Mouse (Mus musculus) lung, postnatal 4 days (tissue): ENCODE data around the gene Lyg2.

Experiments used
- DNase-seq, 2 experiments: peaks; one replicate each; pipeline ENCODE4 v3.0.0; 2021

Gene Lyg2

DNA sequence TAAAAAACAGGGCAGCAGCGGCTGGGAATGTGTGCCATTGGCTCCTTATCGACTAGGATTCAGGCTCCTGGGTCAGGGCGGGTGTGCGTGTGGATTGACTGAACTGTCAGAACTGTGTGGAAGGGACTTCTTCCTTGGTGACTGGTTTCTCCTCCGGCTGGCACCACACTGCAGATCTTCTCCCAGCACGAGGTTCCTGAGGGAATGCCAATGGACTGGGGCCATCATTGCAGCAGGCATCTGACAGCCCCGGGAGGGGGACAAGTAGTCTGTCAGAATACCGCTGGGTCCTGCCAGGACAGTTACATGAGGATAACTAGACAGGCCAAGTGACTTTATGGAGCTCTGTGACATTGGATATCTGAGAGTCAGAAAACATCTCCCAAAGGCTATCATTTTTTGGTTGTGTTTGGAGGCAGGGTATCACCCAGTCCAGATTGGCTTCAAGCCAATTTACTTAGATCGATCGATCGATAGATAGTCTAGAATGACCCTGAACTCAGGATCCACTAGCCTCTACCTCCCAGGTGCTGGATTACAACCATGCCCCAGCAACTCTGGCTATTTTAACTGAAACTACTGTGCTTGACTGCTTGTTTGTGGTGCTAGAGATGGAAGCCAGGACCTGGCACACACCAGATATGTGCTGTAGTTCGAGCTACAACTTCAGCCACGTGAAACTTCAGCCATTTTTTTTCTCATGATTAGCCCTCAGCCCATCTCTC is 38.4 kb downstream of the Lyg2 start:
- no peak for DNase-seq

- DNase-seq = no peak
These were observed 43.1 kb downstream of the Lyg2 start for GRCm38 (mm10) chr1:37873157-37873556.

- DNase-seq = peak; percentile 85 to 88
These were observed 43.9 kb downstream of the Lyg2 start for GRCm38 (mm10) chr1:37872131-37873067.

- peak; percentile 48 to 72 for DNase-seq
These were observed 44.6 kb downstream of the Lyg2 start, which contains the start of gene Lipt1 for GRCm38 (mm10) chr1:37871704-37872103. Gene Lipt1, plus strand, starts transcription at chr1:37871738.

DNA sequence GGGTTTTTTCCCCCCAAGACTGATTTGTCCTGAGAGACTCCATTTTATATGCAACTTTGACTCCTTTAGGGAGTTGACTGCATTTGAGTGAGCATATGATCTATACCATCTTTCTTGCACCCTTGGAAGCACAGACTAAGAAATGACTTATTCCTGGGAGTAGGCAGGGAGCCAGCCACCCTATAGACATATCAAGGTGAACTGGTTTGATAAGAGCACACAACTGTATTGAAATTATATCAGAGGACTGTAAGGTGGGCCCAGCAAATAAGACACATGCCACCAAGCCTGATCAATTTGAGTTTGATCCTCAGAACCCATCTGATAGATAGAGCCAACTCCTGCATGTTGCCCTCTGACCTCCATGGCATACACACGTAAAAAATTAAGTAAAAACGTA is 46.9 kb downstream of the Lyg2 start:
- DNase-seq = no peak

DNA sequence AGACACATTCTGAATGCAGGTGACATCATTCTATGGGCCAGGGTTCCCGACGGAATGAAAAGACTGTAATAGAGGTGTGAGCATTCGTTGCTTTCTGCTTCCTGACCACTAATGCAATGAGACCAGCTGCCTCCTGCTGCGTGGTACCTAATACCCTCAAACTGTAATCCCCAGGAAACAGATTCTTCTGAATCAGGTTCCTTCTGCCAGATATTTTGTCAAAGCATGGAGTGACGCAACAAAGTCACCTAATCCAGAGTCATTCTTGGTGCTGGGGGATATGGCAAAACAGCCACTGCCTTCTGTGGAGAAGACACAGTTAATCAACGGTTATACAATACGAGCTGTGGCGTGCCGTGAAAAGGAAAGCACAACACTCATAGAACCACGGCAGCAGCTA is 47.7 kb downstream of the Lyg2 start:
- no peak for DNase-seq

GRCm38 (mm10) chr1:37867684-37868322 is 48.5 kb downstream of the Lyg2 start:
- no peak for DNase-seq

DNA sequence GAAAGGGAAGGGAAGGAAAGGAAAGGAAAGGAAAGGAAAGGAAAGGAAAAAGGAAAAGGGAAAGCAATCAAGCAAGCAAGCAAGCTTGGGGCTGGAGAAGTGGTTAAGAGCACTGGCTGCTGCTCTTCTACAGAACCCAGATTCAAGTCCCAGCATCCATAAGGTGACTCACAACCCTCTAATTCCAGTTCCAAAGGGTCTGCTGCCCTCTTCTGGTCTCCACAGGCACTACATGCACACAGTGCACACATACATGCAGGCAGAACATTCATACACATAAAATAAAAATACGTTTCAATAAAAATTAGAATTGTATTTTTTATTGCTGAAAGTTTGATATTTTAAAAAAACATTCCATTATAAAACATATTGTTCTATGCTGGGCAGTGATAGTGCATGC is 49.2 kb downstream of the Lyg2 start:
- DNase-seq = peak; percentile 39 to 64

DNA sequence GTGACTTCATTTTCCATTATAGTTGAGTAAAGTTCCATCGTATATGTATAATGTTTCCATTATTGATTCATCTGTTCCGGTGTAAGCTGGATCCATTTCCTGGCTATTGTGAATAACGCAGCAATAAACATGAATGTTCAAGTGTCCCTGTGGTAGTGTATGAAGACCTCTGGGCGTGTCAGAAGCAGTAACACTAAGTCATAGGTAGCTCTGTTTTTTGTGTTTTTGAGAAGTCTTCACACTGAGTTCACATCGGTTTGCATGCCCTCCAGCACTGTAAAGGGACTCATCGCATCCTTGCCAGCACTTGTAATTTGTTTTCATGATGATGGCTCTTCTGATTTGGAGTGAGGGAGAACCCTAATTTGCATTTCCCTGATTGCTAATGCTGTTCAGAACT is 50.0 kb downstream of the Lyg2 start, which contains the start of gene Tsga10:
TSS of gene Tsga10 (minus strand) at position 144 of the 400 bp plus-strand sequence.
- DNase-seq = no peak

DNA sequence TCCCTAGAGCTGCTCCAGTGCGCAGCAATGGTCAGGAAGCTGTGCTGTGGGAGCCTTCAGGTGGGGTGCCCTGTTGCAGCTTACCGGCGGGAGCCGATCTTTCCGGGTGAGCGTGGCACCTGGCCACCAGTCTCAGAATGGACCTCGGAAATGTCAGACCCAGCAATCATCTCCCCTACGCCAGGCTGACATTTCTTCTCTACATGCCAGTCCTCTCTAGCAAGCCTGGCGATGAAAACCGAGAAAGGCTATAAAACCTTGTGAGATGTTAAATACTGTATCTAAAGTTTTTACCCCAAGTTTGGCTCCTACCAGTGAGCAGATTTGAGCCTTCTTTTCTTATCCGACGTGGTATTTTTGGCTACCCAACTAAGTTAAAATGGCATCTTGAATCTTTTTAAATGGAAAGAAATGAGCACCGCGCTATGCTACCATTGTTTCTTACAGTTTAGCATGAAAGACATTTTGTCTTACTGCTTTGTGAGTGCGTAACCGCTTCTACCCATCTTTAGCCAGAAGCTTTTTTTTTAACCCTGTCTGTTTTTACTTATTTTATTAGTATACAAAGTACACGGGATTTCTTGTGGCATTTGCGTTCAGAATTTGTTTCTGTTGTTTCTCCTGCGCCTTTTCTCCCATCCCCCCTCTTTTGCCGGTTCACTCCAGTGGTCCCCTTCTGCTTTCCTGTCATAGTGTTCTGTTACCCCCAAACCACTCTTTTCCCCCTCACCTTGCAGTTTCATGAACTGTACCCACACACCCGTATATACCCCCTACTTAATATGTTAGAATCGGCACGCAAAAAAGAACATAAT is 50.7 kb downstream of the Lyg2 start:
- no peak for DNase-seq

DNA sequence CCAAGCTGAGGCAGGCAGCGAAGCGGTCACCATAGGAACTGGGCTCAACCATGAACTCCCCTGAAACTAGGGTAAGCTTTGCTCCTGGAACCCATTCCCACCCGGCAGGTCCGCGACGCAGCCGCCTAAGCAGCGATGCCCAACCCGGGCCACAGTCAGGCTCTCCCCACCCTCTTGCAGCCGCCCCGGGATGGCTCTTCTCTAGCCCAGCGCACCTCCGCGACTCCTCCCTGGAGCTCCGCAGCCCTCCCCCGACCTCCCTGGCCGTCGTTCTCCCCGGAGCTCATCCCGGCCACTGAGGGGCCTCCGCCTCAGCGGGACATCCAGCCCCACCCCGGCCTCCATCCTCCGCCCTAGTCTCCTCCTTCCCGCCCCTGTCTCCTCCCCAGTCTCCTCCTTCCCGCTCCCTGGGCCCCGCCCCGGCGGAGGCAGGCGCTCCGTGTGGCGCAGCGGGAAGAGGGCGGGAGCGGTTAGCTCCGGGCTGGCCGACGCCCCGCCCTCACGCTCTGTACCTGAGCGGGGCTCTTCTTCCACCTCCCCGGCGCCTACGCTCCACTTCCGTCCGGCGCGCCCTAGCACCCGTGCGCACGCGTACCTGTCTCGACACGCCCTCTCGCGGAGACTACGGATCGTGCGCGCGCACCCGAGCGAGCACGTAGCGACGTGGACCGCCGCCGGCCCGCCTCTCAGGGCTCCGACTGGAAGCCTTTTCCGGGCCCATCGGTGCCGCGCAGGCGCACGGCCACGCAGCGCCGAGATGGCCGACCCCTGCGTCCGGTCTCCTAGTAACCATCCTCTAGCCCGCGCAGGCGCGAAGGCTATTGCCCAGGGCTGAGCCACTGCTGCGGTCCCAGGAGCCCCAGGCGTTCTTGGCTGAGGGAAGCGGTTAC is 51.5 kb downstream of the Lyg2 start:
- peak; percentile 100 for DNase-seq
